Mouse (Mus musculus) thymus, postnatal 10 days (tissue): Measurements from ENCODE around the gene Fgr.
"Not testable (repeated sequence)": the region's sequence is repeated elsewhere in the genome, so short reads cannot be mapped to it uniquely, and the experiment has no call there.

Experiments used
- DNase-seq, 2 experiments: peaks; one replicate each; pipeline ENCODE4 v3.0.0; 2021; ENCODE audit warnings: low spot score in 2 of 2

Gene Fgr

DNA sequence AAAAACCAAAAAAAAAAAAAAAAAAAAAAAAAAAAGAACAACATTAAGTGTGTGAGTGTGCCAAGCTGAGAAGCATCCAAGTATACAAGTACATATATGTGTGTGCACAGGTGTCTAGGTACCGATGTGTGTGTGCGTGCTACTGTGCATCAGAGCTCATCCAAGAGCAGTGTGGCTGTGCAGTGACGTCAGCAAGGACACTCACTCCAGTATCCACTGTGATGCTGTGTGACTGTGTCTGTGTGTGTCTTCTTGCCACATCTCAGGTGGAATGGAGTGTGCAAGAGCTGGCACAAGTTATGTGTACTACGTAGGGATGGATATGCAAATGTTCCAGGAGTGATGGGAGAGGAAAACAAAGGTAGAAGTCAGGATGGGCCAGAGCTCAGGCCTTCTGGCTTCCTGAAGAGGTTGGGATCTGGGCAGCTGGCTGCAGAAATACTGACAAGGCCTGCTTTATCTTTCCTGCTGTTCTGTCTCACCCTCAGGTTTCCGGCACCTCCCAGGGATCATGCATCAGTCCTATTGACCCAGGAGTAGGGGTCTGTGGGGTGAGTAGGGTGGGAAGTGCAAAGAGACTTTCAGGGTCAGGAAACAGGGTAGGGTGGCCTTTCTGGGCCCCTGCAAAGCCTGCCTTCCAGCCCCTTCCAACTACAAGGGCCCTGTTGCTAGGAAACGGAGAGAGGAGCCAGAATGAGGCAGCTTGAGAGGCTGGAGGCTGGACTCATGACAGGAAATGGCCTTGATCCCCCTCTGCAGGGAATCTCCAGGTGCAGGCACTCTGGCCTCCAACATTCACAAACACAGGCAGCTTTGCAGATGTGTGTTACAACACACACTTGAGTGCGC is 10.0 kb downstream of the Fgr start:
- DNase-seq, result no peak

DNA sequence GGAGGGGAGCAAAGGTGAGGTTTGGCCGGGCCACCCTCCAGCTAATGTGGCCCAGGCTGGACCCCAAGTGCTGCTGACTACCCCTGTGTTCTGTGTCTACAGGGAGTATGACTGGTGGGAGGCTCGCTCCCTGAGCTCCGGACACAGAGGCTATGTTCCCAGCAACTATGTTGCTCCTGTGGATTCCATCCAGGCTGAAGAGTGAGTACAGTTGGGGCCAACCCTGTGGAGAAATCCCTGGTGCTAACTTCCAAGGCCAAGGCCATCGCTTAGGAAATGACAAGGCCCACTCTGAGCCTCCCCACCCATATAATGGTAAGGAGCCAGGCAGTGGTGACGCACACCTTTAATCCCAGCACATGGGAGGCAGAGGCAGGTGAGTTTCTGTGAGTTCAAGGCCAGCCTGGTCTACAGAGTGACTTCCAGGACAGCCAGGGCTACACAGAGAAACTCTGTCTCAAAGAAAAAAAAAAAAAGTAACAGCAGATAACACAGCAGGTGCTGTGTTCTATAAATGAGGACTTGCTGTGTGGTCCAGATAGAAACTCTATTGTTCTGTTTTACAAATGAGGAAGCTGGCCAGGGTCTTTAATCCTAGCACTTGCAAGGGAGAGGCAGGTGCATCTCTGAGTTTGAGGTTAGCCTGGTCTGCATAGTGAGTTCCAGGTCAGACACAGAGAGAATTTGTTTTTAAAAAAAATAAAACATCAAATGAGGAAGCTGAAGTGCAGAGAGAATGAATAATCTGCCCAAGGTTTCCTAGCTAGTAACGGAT is 14.9 kb downstream of the Fgr start:
- DNase-seq, result no peak

DNA sequence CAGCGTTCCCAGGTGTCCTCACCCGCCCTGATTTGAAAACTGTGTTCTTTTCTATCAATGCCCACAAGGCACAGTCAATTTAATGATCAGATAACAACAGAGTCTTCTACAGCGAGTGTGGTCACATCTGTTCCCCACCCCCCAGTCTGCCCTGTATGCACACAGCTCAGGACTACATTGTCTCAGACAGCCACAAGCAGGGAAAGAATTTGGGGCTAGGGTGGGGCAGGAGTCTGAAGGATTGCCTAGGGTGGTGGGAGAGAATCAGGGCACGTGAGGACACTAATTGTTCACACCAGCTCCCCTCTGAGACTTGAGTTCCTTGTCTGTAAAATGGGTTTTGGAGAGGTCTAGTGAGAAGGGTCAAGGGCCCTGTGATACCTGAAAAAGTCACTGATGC is 19.7 kb downstream of the Fgr start:
- DNase-seq, result no peak

DNA sequence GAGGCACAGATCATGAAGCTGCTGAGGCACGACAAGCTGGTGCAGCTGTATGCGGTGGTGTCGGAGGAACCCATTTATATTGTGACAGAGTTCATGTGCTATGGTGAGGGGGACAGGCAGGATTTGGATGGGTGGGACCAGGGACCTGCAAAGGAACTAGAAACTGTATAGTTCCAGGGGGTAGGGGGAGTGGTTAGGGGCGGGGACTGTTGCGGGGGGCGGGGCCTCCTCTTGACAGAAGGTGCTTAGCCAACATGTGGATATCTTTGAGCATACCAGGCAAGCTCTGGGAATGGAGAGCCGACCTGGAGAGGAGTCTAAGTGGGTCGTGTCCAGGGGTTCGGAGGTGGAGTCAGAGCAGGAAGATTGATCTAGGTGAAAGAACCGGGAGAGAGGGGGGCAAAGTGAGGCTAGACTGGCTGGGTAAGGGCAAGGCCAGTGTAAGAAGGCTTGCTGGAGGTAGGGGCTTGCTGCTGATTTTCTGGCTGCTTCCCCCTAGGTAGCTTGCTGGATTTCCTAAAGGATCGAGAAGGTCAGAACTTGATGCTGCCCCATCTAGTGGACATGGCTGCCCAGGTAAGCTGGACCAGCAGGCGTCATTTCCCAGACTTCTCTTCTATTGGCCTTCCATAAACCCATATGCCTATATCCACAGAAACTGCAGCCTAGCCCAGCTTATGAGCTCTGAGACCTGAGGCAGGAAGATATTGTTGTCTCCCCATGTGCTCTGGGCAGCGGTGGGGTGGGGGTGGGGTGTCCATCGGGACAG is 23.8 kb downstream of the Fgr start:
- no peak for DNase-seq

DNA sequence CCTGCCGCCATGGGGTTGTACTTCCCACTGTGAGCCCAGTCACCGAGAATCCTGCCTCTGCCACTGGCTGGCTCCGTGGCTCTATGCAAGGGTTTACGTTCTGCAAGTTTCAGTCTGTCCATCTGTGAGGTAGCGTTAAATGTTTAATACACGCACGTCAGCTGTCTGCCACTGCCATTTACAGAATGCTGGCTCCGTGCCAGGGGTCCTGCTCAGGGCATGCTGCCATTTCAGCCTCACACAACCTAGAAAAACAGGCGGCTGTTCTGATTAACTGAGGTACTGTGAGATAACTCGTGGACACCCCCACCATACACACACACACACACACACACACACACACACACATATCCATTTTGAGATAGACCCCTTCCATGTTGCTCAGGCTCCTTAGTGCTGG is 29.0 kb downstream of the Fgr start:
- no peak for DNase-seq

DNA sequence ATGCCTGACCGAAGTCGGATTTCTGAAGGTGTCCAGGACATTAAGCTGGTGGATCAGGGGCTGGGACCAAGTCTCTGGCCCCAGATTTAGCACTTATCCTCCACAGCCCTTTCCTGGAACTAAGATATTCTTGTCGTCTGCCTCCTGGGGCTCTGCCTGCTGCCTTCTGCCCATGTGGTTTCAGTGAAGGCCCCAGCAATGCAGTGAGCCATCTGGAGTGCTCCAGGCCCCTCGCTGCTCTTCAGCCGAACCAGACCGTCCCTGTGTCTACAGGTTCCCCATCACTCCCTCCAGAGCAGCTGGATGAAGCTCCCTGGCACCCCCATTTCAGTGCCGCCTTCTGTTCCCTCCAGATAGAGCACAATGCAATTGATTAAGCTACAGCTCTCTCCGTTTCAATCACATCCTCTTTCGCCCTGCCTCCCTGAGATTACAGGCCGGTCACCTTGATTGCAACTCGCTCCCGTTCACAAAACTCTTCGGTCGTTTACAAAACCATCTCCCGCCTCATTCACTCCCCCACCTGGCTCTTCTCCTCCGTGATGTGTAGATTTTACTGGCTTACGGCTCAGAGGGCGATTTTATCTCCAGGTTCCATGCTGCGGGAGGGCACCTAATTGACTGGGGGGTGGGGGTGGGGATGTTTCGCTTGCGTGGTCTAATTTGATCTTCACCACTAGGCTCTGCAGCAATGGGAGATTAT is 29.6 kb downstream of the Fgr start:
- DNase-seq, result no peak

DNA sequence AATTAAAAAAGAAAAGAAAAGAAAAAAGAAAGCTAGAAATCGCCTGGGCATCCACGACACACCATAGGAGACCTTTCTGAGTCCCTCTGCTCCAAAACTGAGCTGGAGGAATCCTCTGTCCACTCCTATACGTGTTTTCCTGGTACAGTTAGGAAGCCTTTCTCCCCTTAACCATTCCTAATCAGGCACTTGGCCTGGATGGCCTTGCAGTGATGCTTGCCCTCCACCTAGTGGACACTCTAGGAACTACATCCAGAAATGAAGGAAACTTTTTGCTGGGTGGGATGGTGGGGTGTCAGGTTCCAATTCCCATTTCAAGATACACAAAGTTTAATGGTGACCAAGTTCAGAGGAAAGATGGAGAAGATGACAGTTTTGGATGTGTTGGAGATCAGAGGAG is 31.3 kb downstream of the Fgr start:
- DNase-seq, result peak; percentile 74 to 89

DNA sequence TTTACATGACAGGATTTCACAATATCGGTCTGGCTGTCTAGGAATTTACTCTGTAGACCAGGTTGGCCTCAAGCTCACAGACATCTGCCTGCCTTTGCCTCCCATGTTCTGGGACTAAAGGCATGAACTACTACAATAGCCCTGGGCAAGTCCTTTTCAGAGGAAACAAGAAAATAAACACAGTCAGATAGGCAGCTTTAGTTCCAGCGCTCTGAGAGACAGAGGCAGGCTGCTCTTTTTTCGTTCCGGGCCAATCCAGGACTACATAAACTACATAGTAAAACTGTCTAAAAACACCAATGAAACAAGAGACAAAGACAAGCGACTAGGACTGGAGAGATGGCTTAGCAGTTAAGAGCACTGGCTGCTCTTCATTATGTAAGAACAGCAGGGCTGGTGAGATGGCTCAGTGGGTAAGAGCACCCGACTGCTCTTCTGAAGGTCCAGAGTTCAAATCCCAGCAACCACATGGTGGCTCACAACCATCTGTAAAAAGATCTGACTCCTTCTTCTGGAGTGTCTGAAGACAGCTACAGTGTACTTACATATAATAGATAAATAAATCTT is 32.1 kb downstream of the Fgr start:
- not testable (repeated sequence) for DNase-seq

DNA sequence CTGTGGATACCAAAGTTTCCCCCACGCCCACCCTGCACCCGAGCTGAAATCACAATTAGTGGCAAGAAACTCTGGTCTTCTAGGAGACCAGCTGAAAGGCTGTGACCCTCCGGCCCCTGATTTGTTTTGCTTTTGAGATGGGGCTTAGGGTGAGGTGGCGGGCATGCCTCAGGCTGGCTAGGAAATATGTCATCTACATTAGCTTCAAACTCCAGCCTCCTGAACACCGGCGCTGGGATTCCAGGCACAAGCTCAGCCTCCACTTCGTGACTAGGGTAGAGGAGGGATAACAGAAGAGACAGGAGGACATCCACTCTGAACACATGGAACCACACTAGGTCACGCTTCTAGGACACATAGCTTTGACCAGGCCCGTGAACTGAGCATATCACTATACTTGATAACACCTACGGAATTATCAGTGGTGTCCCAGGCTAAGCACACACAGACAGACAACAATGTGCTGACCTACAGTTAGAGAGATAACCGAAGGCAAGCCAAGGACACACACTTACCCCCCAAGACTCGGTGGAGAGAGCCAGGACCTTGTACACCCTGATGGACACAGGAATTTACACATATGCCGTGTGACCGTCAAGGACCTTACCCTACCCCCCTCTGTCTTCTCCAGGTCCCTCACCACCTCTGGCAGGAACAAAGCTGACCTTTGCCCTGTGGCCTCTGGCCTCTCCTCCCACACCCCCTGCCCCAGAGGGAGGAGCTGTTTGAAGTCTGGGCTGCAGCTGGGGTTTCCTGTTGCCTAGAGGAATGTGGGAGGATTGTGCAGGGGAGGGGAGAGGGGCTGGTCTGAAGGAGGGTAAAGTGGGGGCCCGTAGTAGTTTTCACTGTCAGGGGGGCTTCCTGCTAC is 33.9 kb downstream of the Fgr start:
- DNase-seq, result no peak

DNA sequence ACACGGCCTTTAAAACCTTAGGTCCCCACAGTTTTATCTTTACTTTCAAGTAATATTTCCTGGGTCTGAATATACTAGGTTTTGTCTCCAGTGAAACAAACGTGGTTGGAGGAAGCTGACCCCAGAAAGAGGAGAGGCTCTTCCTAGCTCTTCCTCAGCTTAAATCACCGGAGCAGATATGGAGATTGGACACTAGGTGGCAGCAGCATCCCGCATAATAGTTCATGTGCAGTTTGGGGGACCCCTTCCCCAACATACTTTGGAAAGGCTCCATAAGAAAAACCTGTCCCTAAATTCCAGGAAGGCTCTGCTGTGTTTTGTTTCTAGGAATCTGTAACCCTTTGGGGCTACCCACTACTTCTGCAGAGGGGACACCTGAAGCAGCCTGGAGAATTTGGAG is 35.2 kb downstream of the Fgr start:
- peak; percentile 46 to 80 for DNase-seq

DNA sequence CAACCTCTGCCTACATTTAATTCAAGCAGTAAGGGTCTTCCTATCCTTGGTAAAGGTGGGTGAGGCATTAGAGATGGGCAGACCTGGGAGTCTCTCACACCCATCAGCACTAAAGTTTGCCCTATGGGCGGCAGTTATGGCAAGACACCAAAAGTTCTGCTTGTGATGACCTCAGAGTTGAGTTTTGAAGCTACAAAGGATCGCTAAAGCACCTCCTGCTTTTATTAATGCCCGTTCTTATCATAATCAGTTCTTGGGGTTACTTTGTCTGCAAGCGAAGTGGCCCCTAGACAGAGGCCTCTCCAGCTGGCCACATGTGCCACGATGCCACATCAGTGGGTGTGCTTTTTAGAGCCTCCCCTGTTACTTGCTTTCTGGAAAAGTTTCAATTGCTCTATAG is 35.8 kb downstream of the Fgr start:
- no peak for DNase-seq

DNA sequence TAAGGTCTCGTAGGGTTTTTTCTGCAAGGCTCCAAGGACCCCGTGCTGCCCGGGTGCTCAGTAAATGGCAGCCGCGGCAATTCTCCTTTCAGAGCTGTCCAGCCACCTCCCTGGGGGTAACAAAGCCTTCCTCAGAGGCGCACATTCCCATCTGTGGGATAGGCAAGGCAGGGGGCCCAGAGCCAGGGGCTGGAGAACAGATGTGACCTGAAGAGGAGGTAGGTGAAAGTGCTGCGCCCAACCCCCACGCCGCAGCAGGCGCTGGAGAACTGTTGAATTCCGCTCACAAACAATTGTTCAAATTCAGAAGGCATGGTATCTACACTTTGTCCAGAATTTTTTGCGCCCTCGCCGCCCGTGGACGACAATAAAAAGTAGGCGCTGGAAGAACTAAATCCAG is 36.7 kb downstream of the Fgr start:
- peak; percentile 44 for DNase-seq

DNA sequence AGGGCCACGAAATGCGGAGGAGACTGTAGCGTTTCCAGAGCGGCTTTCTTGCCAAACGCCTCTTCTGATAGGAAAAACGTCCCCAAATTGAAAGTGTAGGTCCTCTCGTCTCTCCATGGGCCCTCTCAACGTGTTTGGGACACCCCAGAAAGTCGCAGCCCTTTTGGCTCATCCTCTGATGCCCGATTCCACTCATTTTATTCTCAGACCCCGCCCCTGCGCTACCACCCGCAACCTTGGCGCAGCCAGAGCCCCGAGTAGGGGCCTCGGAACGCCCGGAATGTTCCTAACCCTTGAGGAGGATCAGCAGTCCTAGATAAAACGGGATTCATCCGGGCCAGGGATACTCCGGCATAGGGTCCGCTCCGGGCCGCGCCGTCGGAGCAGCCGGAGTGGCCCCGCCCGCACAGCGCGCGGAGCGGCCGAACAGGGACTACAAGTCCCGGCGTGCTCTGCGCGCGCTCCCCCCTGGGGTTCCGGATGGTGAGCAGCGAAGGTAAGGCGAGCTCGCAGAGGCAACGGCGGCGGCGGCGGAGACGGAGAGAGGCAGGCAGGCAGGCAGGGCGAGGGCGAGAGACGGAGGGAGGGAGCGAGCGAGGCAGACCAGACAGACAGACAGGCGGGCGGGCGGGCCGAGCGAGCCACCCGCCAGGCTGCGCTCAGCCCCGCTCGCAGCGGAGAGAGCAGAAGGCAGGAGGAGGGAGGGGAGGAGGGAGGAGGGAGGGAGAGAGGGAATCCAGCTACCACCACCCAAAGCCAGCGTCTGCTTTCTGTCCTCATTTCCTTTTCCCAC is 37.3 kb downstream of the Fgr start, which contains the start of gene Ahdc1:
TSS of gene Ahdc1 (plus strand) at position 233 of the 793 bp plus-strand sequence.
- peak; percentile 92 to 94 for DNase-seq

DNA sequence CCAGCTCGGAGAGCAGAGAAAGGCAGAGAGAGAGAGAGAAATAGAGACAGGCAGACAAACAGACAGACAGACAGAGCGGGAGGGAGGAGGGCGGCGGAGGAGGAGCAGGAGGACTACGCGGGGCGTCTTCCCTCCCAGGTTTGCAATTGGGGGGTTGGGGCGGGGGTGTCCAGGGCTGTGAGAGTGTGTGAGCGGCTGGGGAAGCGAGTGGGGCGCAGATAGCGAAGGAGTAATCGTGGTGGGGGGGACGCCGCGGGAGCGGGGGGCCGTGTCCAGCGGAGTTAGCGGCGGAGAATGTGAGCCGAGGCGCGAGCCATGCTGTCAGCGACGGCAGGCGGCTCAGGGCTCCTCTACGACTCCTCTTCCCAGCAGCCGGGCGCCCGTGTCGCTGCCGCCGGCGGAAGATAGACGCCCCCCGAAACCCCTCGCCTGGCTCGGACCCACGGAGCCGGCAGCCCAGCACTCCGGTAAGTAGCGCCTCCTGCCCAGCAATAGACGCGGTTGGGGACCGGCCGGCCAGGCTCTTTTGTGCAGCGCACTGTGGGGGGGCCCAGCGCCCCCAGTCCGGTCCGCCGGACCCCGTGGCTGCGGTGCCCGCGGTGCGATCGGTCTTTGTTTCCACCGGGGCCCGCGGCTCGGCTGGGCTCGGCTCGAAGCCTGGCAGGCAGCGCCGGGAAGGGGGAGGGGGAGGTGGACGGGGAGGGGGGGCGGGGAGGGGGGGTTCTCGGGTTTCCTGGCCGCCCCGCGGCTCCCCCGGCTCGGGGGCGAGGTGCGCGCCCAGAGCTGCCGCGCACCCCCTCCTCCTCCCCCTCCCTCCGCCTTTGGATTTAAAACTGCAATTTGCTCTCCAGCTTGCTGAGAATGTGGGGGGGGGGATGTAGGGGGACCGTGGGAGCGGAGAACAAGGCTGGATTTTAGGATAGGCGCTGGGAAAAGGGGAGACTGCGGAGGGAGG is 38.2 kb downstream of the Fgr start:
- peak; percentile 53 to 71 for DNase-seq

DNA sequence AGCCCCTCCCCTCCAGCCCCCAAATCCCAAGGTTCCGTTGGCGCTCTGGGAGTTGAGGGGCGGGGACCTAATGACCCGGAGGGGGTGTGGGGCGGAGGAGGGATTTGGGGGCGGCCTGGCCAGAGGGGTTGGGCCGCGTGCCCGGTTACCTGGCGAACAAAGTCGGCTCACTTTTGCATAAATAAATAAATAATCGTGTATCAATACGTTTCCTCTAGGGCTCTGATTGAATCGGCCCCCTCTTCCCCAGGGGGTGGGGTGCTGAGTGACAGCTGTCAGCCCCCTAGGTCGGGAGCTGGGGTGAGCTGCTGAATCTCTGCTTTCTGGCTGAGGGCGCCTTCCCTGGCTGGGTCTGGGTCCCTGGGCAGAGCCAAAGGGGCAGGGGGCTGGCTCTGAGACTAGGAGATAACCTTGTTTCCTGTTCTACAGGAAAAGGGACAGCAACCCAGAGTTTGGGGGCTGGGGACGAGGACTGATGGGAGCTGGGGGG is 38.9 kb downstream of the Fgr start:
- DNase-seq, result peak; percentile 32 to 50

DNA sequence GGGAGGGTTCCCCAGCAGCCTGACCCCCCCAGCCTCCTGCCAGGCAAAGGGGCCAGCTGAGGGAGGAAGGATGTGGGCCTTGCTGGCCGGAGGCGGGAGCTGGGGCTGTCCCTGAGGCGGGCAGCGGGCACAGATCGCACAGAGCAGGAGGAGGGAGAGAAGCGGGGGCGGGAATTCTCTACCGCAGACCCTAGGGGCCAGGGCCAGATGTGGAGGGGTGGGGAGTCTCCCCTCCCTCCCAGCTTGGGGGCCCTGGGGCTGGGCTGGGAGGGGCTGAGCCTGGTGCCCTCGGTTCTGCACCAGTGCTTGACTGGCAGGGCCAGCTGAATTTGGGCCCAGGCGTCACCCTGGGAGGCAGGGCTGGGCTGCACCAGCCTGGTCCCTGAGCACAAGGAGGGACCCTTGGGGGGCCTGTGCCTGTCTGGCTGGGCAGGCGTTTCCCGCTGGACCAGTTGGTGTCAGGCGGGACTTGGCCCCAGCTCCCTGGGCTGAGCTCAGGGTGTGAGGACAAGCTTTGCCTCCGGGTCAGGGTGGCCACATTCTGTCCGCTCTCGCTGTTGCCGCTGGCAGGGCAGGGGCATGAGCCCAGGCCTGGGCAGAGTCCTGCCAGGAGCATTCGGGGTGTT is 39.5 kb downstream of the Fgr start:
- peak; percentile 30 to 32 for DNase-seq

DNA sequence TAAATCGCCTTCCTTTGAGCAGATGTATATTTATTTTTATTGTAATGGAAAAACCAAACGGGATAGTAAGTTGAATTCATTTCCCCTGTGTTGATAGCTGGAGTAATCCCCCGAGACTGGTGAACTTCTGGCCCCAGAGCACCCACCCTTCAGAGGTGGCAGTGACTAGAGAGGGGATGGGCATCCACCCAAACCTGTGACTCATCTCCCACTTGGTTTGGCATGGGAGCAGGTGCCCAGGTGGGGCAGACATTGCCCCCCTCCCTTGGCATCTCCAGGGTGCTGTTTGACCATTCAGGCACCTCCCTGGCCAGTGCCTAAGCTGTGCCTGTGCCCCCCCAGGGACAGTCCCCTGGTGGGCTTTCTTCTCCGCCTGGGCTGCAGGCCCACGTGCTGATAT is 40.2 kb downstream of the Fgr start:
- no peak for DNase-seq
